Mouse (Mus musculus) left cerebral cortex, postnatal 10 days (tissue): ENCODE data around the gene Manbal. TPM values are rescaled to one million over a fixed set of nuclear protein-coding genes. Genes with fewer than 3 reads are reported as not detected.
A peak's percentile ranks its signal among the peaks of the same experiment; 100 is the strongest.
"Not testable (repeated sequence)": the region's sequence is repeated elsewhere in the genome, so short reads cannot be mapped to it uniquely, and the experiment has no call there.

Experiments
- DNase-seq, 2 experiments: peaks; one replicate each; pipeline ENCODE4 v3.0.0; 2021 to 2022; ENCODE audit warnings: low spot score in 2 of 2, mixed read lengths in 1 of 2; ENCODE audit errors: extremely low spot score in 1 of 2
- intact Hi-C: fragments of 180-260 bp; cut with DNase I; formaldehyde crosslinking; loops from one replicate; pipeline ENCODE4 v1.15.1; 2025
- total RNA-seq, 2 experiments: library from RNA; stranded (reverse); gene quantifications; 2 replicates each; pipeline ENCODE4 v1.2.3; 2021

Gene Manbal
- total RNA-seq, 2 experiments from 2014 or later, result 85.0 to 88.8 TPM

GRCm38 (mm10) chr2:157354106-157354505 is 13.3 kb upstream of the Manbal start:
- intact Hi-C loops, result no loop called here

GRCm38 (mm10) chr2:157360028-157360427 is 7.4 kb upstream of the Manbal start:
- DNase-seq, result no peak
- intact Hi-C loops, result no loop called here

More at GRCm38 (mm10) chr2:157354106-157354505, 13.3 kb upstream of the Manbal start:
- DNase-seq, result no peak

DNA sequence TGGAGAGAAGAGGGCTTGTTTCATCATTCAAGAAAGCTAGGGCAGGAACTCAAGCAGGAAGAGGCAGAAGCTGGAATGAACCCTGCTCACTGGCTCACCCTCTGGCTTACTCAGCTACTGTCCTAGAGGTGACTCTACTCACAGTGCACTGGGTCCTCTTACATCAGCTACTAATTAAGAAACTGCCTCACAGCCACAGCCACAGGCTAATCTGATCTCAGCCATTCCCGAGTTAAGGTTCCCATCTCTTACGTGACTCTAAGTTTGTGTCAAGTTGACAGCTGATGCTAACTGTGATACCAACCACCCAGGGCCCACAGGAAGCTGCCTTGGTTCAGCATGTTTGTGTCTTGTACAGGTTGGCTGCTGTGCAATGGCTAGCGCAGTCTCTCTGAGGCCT is 4.4 kb upstream of the Manbal start:
- no peak for DNase-seq
- intact Hi-C loops, result no loop called here

DNA sequence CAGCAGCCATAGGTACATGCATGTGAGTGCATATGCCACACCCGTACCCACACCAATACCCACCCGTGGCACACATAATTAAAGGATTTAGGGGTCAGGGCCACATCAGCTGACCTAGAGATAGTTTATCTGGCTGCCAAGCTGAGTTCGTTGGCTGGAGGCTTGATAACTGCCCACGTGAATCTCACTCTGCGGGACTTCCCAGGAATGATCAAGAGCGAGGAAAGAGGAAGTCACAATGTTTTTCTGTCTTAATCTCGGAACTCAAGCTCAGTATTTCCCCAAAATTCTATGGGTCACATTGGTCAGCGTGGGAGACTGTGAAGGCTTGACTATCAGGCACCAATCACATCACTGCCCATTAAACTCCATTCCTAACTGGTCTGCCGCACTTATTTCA is 632 bp upstream of the Manbal start:
- DNase-seq, result no peak
- intact Hi-C loops, result no loop called here

DNA sequence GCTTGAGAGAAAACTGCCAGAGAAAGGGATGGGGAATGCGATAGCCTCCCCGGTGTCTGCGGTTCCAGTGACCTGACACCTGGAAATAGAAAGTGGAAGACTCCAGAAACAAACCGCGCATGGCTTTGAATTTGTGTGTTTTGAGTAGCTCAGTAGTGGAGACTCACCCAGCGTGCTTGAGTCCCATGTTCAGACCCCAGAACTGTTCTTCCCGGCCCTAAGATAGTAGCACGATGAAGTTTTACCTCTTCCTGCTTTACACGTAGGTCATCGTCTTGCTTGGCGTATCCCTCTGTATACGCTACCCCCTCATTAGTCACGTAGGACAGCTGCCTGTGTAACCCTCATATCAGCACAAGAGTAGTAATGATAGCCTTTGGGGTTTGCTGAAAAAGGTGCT is 597 bp downstream of the Manbal start:
- intact Hi-C loops, result no loop called here
- no peak for DNase-seq

- DNase-seq, result peak in 1 of 2 experiments; percentile 50
- intact Hi-C loops, result no loop called here
These were observed 4.3 kb downstream of the Manbal start for GRCm38 (mm10) chr2:157371696-157372095.

DNA sequence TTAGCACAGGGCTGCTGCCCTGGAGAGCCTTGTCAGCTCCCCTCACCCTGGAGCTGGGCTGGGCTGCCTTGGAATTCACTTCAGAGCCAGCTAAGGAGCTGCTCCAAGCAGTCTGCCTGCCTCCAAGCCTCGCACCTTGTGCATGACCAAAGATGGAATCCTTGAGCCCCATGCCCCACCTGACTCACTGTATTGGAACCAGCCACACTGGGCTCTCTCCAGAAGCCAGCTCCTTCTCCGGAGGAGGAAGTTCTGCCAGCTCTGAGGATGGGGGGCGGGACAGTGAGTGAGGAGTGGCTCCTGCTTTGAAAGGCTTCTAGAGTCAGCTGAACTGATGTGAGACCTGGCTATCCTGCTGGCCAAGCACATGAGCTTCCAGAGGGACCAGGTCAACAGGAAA is 6.3 kb downstream of the Manbal start:
- intact Hi-C loops, result no loop called here
- DNase-seq, result no peak

GRCm38 (mm10) chr2:157375051-157375450 is 7.7 kb downstream of the Manbal start:
- DNase-seq, result no peak
- intact Hi-C loops, result no loop called here

- intact Hi-C loops, result no loop called here
- DNase-seq, result no peak
These were observed 8.7 kb downstream of the Manbal start for GRCm38 (mm10) chr2:157375794-157376757.

GRCm38 (mm10) chr2:157376995-157377394 is 9.6 kb downstream of the Manbal start:
- no peak for DNase-seq
- intact Hi-C loops, result no loop called here

- no peak for DNase-seq
- intact Hi-C loops, result no loop called here
These were observed 17.4 kb downstream of the Manbal start for GRCm38 (mm10) chr2:157384836-157385235.

- intact Hi-C loops, DNase-seq: not testable (repeated sequence)
These were observed 21.7 kb downstream of the Manbal start for GRCm38 (mm10) chr2:157388901-157389590.

- intact Hi-C loops, result no loop called here
- DNase-seq, result no peak
These were observed 22.2 kb downstream of the Manbal start for GRCm38 (mm10) chr2:157389591-157389921.

- intact Hi-C loops, result no loop called here
- no peak for DNase-seq
These were observed 24.9 kb downstream of the Manbal start for GRCm38 (mm10) chr2:157392331-157392730.

- intact Hi-C loops, result no loop called here
- no peak for DNase-seq
These were observed 26.2 kb downstream of the Manbal start for GRCm38 (mm10) chr2:157393549-157393948.

GRCm38 (mm10) chr2:157394868-157395267 is 27.5 kb downstream of the Manbal start:
- no peak for DNase-seq
- intact Hi-C loops, result no loop called here

- no peak for DNase-seq
- intact Hi-C loops, result no loop called here
These were observed 28.0 kb downstream of the Manbal start for GRCm38 (mm10) chr2:157395371-157395770.

- intact Hi-C loops, result no loop called here
- DNase-seq, result peak in 1 of 2 experiments; percentile 49
These were observed 28.6 kb downstream of the Manbal start for GRCm38 (mm10) chr2:157395960-157396359.

- intact Hi-C loops, result no loop called here
- no peak for DNase-seq
These were observed 30.0 kb downstream of the Manbal start for GRCm38 (mm10) chr2:157397376-157397775.

DNA sequence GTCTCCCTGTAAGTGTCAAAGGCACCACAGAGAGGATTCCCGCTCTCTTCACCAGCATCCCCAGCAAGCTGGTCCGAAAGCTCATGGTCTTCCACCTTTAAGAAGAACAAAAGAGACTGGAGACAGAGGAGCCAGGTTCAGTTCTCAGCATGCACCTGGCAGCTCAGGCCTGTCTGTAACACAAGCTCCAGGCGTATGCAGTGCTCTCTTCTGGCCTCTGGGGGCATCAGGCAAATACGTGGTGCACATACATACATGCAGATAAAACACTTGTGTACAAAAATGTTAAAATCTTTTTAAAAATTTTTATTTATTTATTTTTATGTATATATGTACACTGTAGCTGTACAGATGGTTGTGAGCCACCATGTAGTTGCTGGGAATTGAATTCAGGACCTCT is 31.1 kb downstream of the Manbal start:
- no peak for DNase-seq
- intact Hi-C loops, result no loop called here
